Mouse (Mus musculus) cerebellum, adult 2 months (tissue): ENCODE measurements around the gene Zbed4.

Experiments
- CTCF ChIP-seq: fragments of 200-500 bp; IDR thresholded peaks from 2 replicates; pipeline ENCODE4 v1.5.1; 2011; ENCODE audit warnings: low read depth, mild to moderate bottlenecking, control low read depth, low read length, moderate library complexity, borderline replicate concordance; ENCODE audit not compliant: insufficient read depth
- POLR2A ChIP-seq: fragments of 200-500 bp; IDR thresholded peaks from 2 replicates; pipeline ENCODE4 v1.6.1; 2011; ENCODE audit warnings: low read length, control low read depth, borderline replicate concordance; ENCODE audit not compliant: insufficient read depth

DNA sequence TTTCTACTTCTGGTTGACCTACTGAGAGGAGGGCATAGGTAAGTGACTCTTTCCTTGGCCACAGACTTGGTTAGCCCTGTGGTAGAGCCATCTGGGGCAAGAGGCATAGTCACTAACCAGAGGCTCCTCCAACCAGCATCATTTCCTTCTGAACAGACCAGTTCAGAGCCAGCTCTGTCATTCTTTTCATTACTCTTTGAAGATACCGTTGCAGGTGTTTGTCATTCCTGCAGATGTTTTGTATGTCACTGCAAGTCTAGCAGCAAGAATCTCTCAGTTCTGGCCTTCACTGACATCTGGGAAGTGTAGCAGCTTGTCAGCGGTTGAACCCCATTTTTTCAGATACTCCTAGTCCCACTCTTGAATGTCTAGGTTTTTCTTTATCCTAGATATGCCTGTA, 3.4 kb downstream of the Zbed4 start:
- TF ChIP-seq CTCF (no peak), POLR2A (no peak)
